Mouse (Mus musculus) liver, embryonic 14.5 days (tissue): Measurements from ENCODE around the gene Tspan31.

Source experiments
- CTCF ChIP-seq: IDR thresholded peaks from 2 replicates; pipeline ENCODE4 v1.5.1; 2016; ENCODE audit warnings: antibody characterized with exemption, low read depth, control low read depth
- EP300 ChIP-seq: IDR thresholded peaks from 2 replicates; pipeline ENCODE4 v1.6.1; 2016; ENCODE audit warnings: antibody characterized with exemption, low read depth

DNA sequence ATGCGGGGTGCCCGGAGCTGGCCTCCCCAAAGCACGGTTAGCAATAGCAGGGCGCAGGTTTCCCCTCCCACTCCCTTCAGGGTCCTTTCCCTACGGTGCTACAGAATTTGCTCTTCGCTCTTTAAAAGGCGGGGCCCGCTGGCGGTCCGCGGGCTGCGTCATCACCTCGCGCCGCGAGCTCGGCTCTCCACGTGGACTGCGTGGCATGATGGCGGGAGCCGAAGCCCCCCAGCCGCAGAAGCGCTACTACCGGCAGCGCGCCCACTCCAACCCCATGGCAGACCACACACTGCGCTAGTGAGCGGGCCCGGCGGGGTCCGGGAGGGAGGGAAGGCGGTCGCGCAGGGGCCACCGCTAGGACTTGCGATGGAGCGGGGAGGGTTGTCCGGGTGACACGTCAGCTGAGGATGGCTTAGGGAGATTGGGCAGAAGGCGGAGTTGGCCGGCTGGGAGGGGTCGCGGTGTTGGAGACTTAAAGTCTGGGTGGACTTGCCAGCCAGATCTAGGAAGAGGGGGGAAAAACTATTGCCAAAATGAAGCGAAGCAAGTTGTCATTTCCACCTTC, 28.2 kb downstream of the Tspan31 start:
- TF ChIP-seq CTCF (no peak), EP300 (no peak)
